ENCODE assay signal across 23 mouse cellular contexts in genomic region chr15:97397793-97398192, GRCm38 (mm10).
DNase-seq lines count a peak whose midpoint lies in the region; ATAC-seq and TF ChIP-seq lines count a peak whose summit lies in the region.
"Had no signal": no experiment of that assay in that cellular context is flagged by ENCODE, and none has a peak within 500 bp of the region (broad histone marks: within the 10 kb centered on the region; RNA-seq: fewer than 3 reads in every experiment).

No protein-coding gene starts in this region.

- H3K4me2 ChIP-seq in liver, embryonic 12.5 days: no peak overlapping the region
- no peak overlapping the region for H3K4me2 ChIP-seq in liver, embryonic 14.5 days (ENCODE audit: low read depth)
- no peak overlapping the region for H3K4me2 ChIP-seq in liver, postnatal 0 days (ENCODE audit: low read depth, low read length)
- H3K4me2 ChIP-seq: forebrain, embryonic 13.5 days; heart, embryonic 13.5 days; hindbrain, embryonic 12.5 days; hindbrain, embryonic 15.5 days had no signal

- H3K9me3 ChIP-seq in liver, embryonic 12.5 days (replicated peaks): 0 out of 2 replicates have a peak, but pooled peaks cover 5% of the 10 kb centered on the region
- H3K9me3 ChIP-seq in liver, embryonic 14.5 days (ENCODE audit: control insufficient read depth, low read length): no peaks in the 10 kb centered on the region
- no peaks in the 10 kb centered on the region for H3K9me3 ChIP-seq in liver, postnatal 0 days (ENCODE audit: low read length)
- H3K9me3 ChIP-seq: forebrain, embryonic 10.5 days; forebrain, embryonic 13.5 days; heart, embryonic 10.5 days; heart, embryonic 13.5 days; hindbrain, embryonic 12.5 days; hindbrain, embryonic 15.5 days had no signal

- H3K9ac ChIP-seq in liver, embryonic 12.5 days: no peak overlapping the region
- H3K9ac ChIP-seq in liver, embryonic 14.5 days (replicated peaks): no peak overlapping the region
- H3K9ac ChIP-seq in liver, postnatal 0 days (replicated peaks): no peak overlapping the region
- H3K9ac ChIP-seq: forebrain, embryonic 13.5 days; heart, embryonic 13.5 days; hindbrain, embryonic 12.5 days; hindbrain, embryonic 15.5 days had no signal

- H3K27ac ChIP-seq in liver, embryonic 12.5 days: no peak overlapping the region
- no peak overlapping the region for H3K27ac ChIP-seq in liver, embryonic 14.5 days
- no peak overlapping the region for H3K27ac ChIP-seq in liver, postnatal 0 days (ENCODE audit: low read depth)
- H3K27ac ChIP-seq: forebrain, embryonic 10.5 days; forebrain, embryonic 13.5 days; heart, adult 2 months; heart, embryonic 10.5 days; heart, embryonic 13.5 days; hindbrain, embryonic 12.5 days; hindbrain, embryonic 15.5 days had no signal

- peak; percentile 83 for ATAC-seq in liver, embryonic 12.5 days
- peak; percentile 79 for ATAC-seq in liver, embryonic 14.5 days (ENCODE audit: insufficient read depth)
- ATAC-seq in liver, postnatal 0 days: no peak
- ATAC-seq: activated CD4-positive, CD25-positive, alpha-beta regulatory T cell, adult 4 months; CD4-positive, CD25-positive, alpha-beta regulatory T cell, adult 4 months; forebrain, embryonic 13.5 days; forebrain, embryonic 16.5 days had no signal

- H3K36me3 ChIP-seq in liver, embryonic 12.5 days: no peaks in the 10 kb centered on the region
- H3K36me3 ChIP-seq in liver, embryonic 14.5 days (replicated peaks; ENCODE audit: control insufficient read depth, insufficient read depth, low read depth): no peaks in the 10 kb centered on the region
- no peaks in the 10 kb centered on the region for H3K36me3 ChIP-seq in liver, postnatal 0 days (replicated peaks; ENCODE audit: insufficient read depth, low read length)
- H3K36me3 ChIP-seq: forebrain, embryonic 10.5 days; heart, embryonic 10.5 days; heart, embryonic 13.5 days; hindbrain, embryonic 12.5 days; hindbrain, embryonic 15.5 days had no signal

- peaks cover 24% of the 10 kb centered on the region for H3K4me1 ChIP-seq in liver, embryonic 12.5 days
- peaks cover 3 to 7% of the 10 kb centered on the region in 2 experiments; a peak in 3 of 4 replicates for H3K4me1 ChIP-seq in liver, embryonic 14.5 days (replicated peaks; ENCODE audit: control insufficient read depth in 2 of 2, insufficient read depth in 2 of 2, low read length in 1 of 2)
- no peaks in the 10 kb centered on the region for H3K4me1 ChIP-seq in liver, postnatal 0 days (ENCODE audit: insufficient read depth)
- H3K4me1 ChIP-seq: forebrain, embryonic 13.5 days; heart, embryonic 10.5 days; heart, embryonic 13.5 days; hindbrain, embryonic 12.5 days; hindbrain, embryonic 15.5 days had no signal

- TF ChIP-seq CTCF in liver, embryonic 14.5 days (IDR thresholded peaks at IDR 0.05; ENCODE audit: low read depth): no peak
- no peak for TF ChIP-seq CTCF in liver, postnatal 0 days (IDR thresholded peaks at IDR 0.05; ENCODE audit: low read depth)

- 11% methylated on average over 2 of the region's 2 CpGs for WGBS in liver, embryonic 12.5 days (ENCODE audit: insufficient replicate concordance)
- WGBS in liver, embryonic 14.5 days (ENCODE audit: insufficient replicate concordance): 16% methylated on average over 2 of the region's 2 CpGs
- 62% methylated on average over 2 of the region's 2 CpGs for whole genome bisulfite sequencing in liver, postnatal 0 days (ENCODE audit: insufficient replicate concordance)

- no peaks in the 10 kb centered on the region for H3K27me3 ChIP-seq in liver, embryonic 12.5 days (replicated peaks)
- no peaks in the 10 kb centered on the region for H3K27me3 ChIP-seq in liver, embryonic 14.5 days (ENCODE audit: control insufficient read depth, insufficient read depth, low read length)
- no peaks in the 10 kb centered on the region for H3K27me3 ChIP-seq in liver, postnatal 0 days (ENCODE audit: insufficient read depth, low read length)
- H3K27me3 ChIP-seq: forebrain, embryonic 13.5 days; heart, embryonic 13.5 days; hindbrain, embryonic 12.5 days; hindbrain, embryonic 15.5 days had no signal

- peak; percentile 82 for TF ChIP-seq EP300 in liver, embryonic 14.5 days (IDR thresholded peaks at IDR 0.05; ENCODE audit: low read depth)
- peak; percentile 79 for TF ChIP-seq EP300 in liver, postnatal 0 days (IDR thresholded peaks at IDR 0.05; ENCODE audit: low read depth)

- DNase-seq in liver, embryonic 14.5 days (ENCODE audit: low read depth in 3 of 3, low spot score in 3 of 3): peak in 1 of 3 experiments; percentile 22
- no peak for DNase-seq in liver, postnatal 0 days
- no peak for DNase-seq in frontal cortex, postnatal 10 days (ENCODE audit: low spot score in 2 of 2)
- no peak for DNase-seq in left cerebral cortex, adult 9 months (ENCODE audit: low spot score in 2 of 2)
- DNase-seq in urinary bladder, adult 18-20 months (ENCODE audit: low spot score in 2 of 2): no peak
- DNase-seq: adrenal gland, adult 8-10 months; adrenal gland, postnatal 25 days; cerebellum, adult 11-12 months; cerebellum, adult 8-10 months; cerebellum, postnatal 10 days; gastrocnemius, postnatal 10 days; gastrocnemius, postnatal 36 days; heart, adult 2 months had no signal

- H3K4me3 ChIP-seq in liver, embryonic 12.5 days: no peak overlapping the region
- H3K4me3 ChIP-seq in liver, embryonic 14.5 days (ENCODE audit: insufficient read depth in 1 of 2, low read depth in 2 of 2, low read length in 2 of 2): no peak overlapping the region
- no peak overlapping the region for H3K4me3 ChIP-seq in liver, postnatal 0 days (ENCODE audit: low read depth, low read length)
- H3K4me3 ChIP-seq: forebrain, embryonic 10.5 days; forebrain, embryonic 13.5 days; heart, adult 2 months; heart, embryonic 10.5 days; heart, embryonic 13.5 days; hindbrain, embryonic 12.5 days; hindbrain, embryonic 15.5 days had no signal
